Mouse (Mus musculus): ENCODE measurements around the gene Tmem233.

Gene Tmem233

GRCm38 (mm10) chr5:116083081-116083480, at the start of gene Tmem233:
Gene Tmem233, minus strand, starts transcription at chr5:116083244.
- no peak for DNase-seq (ENCODE audit: low read depth, low spot score)

GRCm38 (mm10) chr5:116123344-116123743, 40.3 kb upstream of the Tmem233 start:
- DNase-seq (ENCODE audit: low read depth, low spot score) = peak; percentile 97

DNA sequence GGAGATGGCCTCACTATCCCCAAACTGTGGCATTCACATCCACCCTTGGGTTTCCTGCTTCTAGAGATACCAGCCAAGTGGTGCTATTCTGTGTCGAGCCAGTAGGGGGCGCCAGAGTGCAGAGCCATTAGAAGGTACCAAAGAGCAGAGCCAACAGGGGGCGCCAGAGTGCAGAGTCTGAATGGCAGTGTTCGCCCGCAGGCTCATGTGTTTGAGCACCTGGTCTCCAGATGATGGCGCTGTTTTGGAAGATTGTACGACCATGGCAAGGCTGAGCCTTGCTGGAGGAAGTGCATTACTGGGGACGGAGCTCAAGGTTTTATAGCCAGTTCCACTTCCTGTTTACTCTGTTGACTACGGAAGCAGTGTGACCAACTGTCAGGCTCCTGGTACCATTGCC, 33.5 kb upstream of the Tmem233 start:
- peak; percentile 54 for DNase-seq (ENCODE audit: low read depth, low spot score)

DNA sequence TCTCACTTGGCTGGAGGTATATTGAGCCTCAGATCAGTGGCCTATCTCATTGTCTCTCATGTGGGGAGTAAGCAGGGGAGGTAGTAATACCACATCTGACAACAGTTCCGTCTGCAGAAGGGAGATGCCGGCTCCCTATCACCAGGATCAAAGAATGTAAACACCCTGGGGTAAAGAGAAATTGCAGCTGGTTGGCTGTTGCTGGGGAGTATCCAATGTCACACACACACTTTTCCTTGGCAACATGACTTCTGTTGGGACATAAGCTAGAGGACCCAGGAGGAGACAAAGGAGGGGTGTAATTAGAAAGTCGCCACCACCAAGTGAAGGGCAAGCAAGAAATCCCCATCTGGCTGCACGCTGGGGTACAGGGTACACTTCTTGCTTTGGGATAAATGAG, 33.1 kb upstream of the Tmem233 start:
- no peak for DNase-seq (ENCODE audit: low read depth, low spot score)

DNA sequence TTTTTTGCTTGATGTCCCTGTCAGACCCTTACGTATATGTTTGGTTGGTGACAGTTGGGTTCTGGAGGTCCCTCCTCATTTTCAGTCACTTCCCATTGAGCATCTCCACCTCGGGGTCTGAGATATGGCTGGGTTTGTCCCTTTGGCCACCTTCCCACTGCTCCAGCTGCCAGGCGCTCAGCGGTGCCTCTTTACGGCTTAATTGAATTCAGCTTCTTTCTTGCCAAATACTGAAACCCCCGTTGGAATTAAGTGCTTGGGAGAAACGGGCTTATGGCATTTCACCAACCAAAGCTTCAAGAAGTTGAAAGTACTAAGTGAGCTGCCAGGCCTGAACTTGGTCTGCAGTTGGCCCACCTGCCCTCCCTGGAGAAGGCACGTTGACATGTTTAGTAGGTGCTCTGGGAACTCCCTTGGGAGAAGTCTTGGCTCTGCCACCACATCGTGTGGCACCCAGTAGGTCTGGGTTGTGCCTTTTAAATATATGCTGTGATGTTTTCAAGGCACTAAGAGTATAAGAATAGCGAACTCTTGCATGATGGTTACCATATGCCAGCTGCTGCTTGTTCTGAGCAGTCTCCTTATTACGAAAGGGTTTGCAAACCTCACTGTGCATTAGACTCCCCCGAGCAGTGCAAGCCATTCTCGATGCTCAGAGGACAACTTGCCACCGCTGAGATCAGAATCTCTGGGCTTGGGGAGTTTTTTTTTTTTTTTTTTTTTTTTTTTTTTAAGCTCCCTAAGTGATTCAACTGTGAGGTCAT, 32.2 kb upstream of the Tmem233 start:
- no peak for DNase-seq (ENCODE audit: low read depth, low spot score)

DNA sequence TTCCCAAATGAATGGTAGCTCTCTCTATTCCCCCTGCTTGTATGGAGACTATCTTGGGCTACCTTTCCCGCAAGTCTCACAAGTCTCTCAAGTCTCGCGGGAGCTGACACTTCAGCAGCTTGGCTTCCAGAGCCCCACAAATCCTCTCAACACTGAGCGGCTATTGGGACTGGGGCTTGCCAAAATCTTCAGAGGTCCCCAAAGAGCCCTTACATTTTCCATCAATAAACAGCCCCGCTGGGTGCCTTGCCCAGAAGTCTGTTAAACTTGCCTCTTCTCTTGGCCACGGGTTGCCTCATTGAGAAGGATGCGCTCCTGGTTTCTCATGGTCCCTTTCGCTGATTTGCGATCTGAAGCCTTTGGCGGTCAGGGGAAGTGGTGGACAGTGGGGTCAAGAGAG, 25.6 kb upstream of the Tmem233 start:
- no peak for DNase-seq (ENCODE audit: low read depth, low spot score)

GRCm38 (mm10) chr5:116084231-116084630, 1.2 kb upstream of the Tmem233 start:
- DNase-seq (ENCODE audit: low read depth, low spot score) = no peak

DNA sequence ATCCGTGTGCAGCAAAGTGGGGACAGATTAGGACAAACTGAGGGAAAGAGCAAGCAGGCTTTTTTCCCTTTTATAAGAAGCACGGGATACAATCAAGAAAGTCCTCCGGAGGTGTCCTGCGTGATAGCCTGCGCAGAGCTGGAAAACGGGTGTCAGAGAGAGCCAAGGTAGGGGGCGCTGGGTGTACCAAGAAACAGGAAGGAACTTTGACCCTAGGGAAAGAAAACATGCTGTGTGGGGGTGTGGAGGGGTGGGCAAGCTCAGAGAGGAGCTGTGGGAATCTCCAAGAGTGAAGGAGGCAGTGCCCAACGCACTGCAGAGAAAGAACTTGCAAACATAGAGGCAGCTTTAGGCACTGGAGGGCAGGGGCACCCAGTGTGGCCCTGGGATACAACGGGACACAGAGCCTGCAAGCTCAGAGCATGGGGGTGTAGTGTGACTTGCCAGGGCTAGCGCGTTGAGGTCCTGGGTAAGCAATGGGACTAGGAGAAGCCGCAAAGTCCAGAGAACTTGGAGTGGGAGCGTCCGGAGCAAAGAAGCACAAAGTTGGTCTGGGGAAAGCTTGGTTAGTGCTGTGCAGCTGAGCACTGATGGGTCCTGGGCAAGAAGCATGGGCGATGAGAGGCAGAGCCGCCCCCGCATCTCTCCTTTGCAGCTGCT, 673 bp downstream of the Tmem233 start:
- DNase-seq (ENCODE audit: low read depth, low spot score) = no peak

DNA sequence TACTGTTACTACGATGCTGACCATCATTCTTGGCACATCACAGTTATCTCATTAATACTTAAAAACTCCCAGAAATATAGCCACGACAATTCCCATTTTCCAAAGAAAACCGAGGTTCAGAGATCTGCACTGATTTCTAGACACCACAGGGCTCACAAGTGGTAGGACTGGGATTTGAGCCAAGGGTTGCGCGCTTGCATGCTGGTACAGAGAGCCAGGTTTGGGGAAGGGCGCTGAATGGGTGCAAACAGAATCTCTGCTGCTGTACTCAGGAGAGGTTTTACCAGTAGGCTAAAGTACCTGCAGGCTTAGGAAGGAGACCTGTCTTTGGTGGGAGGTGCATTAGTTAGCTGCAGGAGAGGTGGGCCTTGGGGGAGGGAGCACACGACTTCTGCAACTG, 1.4 kb downstream of the Tmem233 start:
- DNase-seq (ENCODE audit: low read depth, low spot score) = no peak

DNA sequence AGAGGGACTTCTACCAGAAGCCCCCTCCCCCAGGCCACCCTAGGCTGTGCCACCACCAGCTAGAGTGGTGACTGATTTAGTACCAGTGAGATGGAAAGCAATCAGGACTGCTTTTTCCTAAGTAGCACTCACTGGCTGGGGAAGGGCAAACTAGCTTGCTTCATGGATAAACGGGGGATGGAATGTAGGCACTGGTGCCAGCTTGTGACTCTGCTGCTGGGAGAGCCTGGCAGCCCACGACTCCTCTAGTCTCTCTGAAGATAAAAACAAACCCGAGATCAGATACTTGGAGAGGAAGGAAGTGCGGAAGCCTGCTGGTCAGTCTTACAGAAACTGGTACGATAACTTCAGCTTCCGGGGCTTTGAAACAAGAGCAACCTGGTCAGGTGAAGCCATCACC, 2.3 kb downstream of the Tmem233 start:
- no peak for DNase-seq (ENCODE audit: low read depth, low spot score)

DNA sequence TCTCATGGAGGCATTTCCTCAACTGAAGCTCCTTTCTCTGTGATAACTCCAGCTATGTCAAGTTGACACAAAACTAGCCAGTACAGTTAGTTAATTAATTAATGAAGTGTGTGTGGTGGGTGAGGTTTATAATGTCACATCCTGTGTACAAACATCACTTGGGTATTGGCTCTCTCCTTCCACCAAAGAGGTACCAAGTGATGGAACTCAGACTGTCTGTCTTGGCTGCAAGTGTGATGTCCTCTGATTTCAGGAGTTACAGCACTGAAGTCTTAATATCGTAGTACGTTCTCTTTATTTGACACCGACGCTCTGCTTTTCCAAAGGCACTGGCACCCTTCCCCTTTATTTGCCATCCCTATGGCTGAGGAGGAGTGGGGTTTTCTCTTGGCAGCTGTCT, 13.4 kb downstream of the Tmem233 start:
- no peak for DNase-seq (ENCODE audit: low read depth, low spot score)

GRCm38 (mm10) chr5:116052826-116053225, 30.2 kb downstream of the Tmem233 start:
- DNase-seq (ENCODE audit: low read depth, low spot score) = no peak

DNA sequence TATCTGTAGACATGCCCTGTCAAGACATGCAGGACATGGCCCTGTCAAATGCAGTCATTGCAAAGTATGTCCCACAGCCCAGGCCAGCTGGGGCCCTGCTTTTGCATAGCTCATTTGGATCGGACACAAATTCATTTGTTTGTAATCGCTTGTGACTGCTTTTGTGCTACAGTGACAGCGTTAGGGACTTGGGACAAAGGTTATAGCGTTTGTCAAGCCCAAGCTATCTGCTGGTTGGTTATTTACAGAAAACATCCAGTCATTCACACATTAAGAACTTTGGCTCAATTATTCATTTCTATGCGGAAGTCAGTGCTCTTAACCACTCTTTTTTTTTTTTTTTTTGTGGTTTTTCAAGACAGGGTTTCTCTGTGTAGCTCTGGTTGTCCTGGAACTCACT, 30.9 kb downstream of the Tmem233 start:
- DNase-seq (ENCODE audit: low read depth, low spot score) = no peak

GRCm38 (mm10) chr5:116049821-116050220, 33.2 kb downstream of the Tmem233 start:
- no peak for DNase-seq (ENCODE audit: low read depth, low spot score)

DNA sequence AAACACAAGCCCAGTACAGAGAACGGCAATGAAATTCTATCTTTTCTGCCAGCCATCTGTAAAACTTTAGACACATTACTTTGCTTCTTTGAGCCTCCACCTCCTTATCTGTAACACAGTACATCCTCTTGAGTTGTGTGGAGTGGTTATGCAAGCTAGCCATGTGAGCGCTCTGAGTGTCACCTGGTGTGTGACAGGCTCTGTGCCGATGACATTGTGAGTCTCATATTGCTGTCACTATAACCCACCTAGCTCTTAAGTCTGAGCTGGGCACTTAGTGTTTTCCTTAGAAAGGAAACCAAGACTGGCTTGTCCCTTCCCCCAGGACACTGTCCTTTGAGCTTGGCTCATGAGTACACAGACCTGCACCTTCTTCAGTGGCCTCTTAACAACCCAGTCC, 34.7 kb downstream of the Tmem233 start:
- DNase-seq (ENCODE audit: low read depth, low spot score) = no peak

DNA sequence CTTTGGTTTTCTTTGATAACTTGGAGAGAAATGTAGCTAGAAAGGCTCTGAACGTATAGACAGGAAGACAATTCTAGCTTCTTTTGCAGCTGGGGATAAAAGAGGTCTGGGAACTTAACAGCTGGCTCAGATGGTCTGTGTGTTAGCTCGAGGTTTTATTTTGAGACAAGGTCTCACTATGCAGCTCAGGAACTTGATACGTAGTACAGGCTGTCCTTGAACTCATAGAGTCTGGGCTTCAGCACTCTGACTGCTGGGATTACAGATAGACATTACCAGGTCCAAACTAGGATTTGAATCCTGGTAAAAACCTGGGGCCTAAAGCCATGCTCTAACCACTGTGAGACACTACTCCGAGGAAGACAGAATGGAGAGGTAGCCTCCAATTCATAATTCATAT, 36.8 kb downstream of the Tmem233 start:
- no peak for DNase-seq (ENCODE audit: low read depth, low spot score)

- no peak for DNase-seq (ENCODE audit: low read depth, low spot score)
Observed at GRCm38 (mm10) chr5:116045581-116045980, 37.5 kb downstream of the Tmem233 start.

- no peak for DNase-seq (ENCODE audit: low read depth, low spot score)
Observed at GRCm38 (mm10) chr5:116042241-116042640, 40.8 kb downstream of the Tmem233 start.

DNA sequence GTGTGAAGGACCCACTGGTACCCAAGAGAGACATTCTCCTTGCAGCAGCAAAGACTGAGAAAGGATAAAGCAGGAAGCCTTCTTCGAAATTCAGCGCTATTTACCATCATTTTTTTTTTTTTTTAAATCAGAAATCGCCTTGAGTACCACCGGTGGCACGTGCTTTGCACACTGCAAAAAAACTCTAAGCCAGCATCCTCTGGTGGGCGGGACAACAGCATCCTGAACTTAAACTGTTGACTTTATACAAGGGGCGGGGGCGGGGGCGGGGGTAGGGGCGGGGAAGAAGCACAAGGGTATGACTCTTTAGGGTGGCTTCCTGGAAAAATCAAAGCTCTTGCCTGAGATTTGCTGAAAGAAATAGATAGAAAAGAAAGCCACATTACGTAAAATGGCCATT, 43.3 kb downstream of the Tmem233 start:
- DNase-seq (ENCODE audit: low read depth, low spot score) = no peak

GRCm38 (mm10) chr5:116037731-116038130, 45.3 kb downstream of the Tmem233 start:
- no peak for DNase-seq (ENCODE audit: low read depth, low spot score)

DNA sequence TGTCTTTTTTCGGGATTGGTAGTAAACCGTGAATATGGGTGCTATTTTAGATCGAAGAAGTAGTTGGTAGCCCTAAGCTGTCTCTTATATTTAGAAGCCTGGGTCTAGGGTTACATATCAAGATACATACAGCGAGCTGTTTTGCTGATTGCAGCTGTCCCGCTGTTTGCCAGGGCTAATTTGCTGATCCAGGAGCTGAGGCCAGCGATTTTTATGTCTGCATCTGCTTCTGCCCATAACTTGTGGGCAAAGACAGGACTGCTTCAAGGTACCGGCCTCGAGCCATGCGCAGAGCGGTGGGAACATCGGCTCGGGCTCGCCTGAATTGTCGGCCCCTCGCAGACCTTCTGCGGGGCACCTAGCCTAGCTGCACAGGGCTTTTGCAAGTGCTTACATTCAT, 46.6 kb downstream of the Tmem233 start:
- DNase-seq (ENCODE audit: low read depth, low spot score) = no peak

- DNase-seq (ENCODE audit: low read depth, low spot score) = peak; percentile 89
Observed at GRCm38 (mm10) chr5:116031190-116031577, 51.9 kb downstream of the Tmem233 start.

- DNase-seq (ENCODE audit: low read depth, low spot score) = no peak
Observed at GRCm38 (mm10) chr5:116030566-116031189, 52.4 kb downstream of the Tmem233 start.
